Mouse (Mus musculus): Measurements from ENCODE around the gene Cpne4. TPM values are rescaled to one million over a fixed set of nuclear protein-coding genes. Genes with fewer than 3 reads are reported as not detected.

Cpne4 gene
- polyA plus RNA-seq, 1 experiment from 2014 or later: 17.7 TPM

DNA sequence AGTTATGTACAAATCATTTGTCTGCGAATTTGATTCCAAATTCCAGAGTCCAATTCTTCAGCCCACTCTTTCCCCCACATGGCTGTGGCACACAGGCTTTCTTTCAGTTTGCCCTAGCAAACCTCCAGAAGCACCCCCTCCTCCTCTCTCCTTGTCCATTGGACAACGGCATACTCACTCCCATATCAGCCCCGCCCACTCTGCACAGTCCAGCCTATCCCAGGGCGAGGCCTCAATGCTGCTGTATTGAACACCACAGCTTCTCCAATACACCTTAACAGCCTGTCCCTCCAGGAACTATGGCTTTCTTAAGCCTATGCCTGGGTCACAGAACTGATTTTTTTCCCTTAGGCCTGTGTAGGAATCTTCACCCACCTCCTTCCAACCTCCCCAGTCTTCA lies 348.3 kb downstream of the Cpne4 start:
- ATAC-seq (replicated peaks): no peak
- H3K9ac ChIP-seq (replicated peaks): no peak overlapping the region
- H3K4me1 ChIP-seq: no peaks in the 10 kb centered on the region
- no peaks in the 10 kb centered on the region for H3K36me3 ChIP-seq
- no peak overlapping the region for H3K4me3 ChIP-seq
- no peak overlapping the region for H3K27ac ChIP-seq (replicated peaks)
- H3K9me3 ChIP-seq: no peaks in the 10 kb centered on the region
- H3K27me3 ChIP-seq: no peaks in the 10 kb centered on the region
- H3K4me2 ChIP-seq (replicated peaks): no peak overlapping the region
- 80% methylated on average over 4 of the region's 4 CpGs for WGBS

DNA sequence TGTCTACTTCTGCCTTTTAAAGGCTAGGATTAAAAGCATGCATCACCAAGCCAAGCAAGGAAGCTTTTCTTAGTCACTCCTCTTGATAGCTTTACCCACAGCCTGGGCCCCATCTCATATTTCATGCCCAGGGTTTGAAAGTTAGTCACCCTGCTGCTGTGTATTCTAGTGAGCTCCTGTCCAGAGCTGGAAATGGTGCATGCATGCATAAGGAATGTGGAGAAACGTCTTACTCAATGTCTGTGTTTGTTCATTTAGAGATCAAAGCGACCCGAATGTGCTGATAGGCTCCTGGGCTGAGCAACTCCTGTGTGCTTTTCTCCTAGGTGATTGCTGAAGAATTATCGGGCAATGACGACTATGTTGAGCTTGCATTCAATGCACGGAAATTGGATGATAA lies 354.0 kb downstream of the Cpne4 start:
- 26% methylated on average over 6 of the region's 6 CpGs for WGBS
- H3K4me1 ChIP-seq: no peaks in the 10 kb centered on the region
- no peaks in the 10 kb centered on the region for H3K27me3 ChIP-seq
- no peaks in the 10 kb centered on the region for H3K9me3 ChIP-seq
- no peak overlapping the region for H3K9ac ChIP-seq (replicated peaks)
- H3K4me3 ChIP-seq: no peak overlapping the region
- H3K4me2 ChIP-seq (replicated peaks): no peak overlapping the region
- no peak for ATAC-seq (replicated peaks)
- H3K36me3 ChIP-seq: no peaks in the 10 kb centered on the region
- no peak overlapping the region for H3K27ac ChIP-seq (replicated peaks)

DNA sequence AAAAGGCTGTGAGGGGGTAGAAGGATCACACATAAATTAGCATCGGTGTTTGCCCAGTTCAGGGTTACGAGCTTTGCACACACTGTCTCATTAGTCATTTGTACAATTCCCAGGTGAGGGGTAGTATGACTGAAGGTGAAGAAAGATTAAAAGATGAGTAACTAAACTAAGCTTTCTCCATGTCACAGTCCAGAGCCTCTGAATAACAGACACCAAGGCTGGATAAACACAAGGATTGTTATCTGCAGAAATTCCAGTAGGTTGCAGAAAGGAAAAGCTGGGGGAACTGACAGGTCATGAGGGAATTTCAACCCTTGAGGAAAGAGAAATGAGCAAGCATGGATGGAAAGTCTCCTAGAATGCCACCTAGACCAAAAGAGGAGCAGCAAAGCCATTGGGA lies 354.7 kb downstream of the Cpne4 start:
- Histone ChIP-seq H3K27me3 (no peaks in the 10 kb centered on the region), H3K4me2 (replicated peaks) (no peak overlapping the region), H3K9me3 (no peaks in the 10 kb centered on the region), H3K27ac (replicated peaks) (no peak overlapping the region), H3K36me3 (no peaks in the 10 kb centered on the region), H3K4me3 (no peak overlapping the region), H3K9ac (replicated peaks) (no peak overlapping the region), H3K4me1 (no peaks in the 10 kb centered on the region)
- 65% methylated on average over 2 of the region's 2 CpGs for WGBS
- no peak for ATAC-seq (replicated peaks)

DNA sequence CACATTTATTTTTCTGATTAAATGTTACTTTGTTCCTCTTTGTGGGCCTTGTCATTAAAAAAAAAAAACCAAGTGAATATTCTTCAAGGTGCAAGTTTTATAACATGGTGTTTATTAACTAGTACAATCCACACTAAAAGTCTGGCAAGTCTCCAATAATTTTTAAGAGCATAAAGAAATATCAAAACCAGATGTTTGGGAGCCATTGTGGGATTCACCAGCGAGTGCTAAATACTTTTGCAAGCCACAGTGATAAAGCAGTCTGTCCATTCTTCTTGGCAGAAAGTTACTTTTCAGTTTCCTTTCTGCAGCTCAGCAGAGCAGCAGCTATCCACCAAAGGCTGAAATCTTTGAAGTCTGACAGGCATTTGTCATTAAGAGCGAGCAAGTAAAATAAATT lies 365.6 kb downstream of the Cpne4 start:
- Histone ChIP-seq H3K36me3 (no peaks in the 10 kb centered on the region), H3K27ac (replicated peaks) (no peak overlapping the region), H3K27me3 (no peaks in the 10 kb centered on the region), H3K9me3 (no peaks in the 10 kb centered on the region), H3K9ac (replicated peaks) (no peak overlapping the region), H3K4me2 (replicated peaks) (no peak overlapping the region), H3K4me1 (no peaks in the 10 kb centered on the region), H3K4me3 (no peak overlapping the region)
- 81% methylated on average over 2 of the region's 2 CpGs for WGBS
- ATAC-seq (replicated peaks): no peak

GRCm38 (mm10) chr9:104913327-104913726 lies 366.2 kb downstream of the Cpne4 start:
- Histone ChIP-seq H3K27ac (replicated peaks) (no peak overlapping the region), H3K4me2 (replicated peaks) (no peak overlapping the region), H3K4me1 (no peaks in the 10 kb centered on the region), H3K36me3 (no peaks in the 10 kb centered on the region), H3K27me3 (no peaks in the 10 kb centered on the region), H3K9ac (replicated peaks) (no peak overlapping the region), H3K9me3 (no peaks in the 10 kb centered on the region), H3K4me3 (no peak overlapping the region)
- ATAC-seq (replicated peaks): no peak
- WGBS: 76% methylated on average over 2 of the region's 2 CpGs

GRCm38 (mm10) chr9:104921197-104921596 lies 374.1 kb downstream of the Cpne4 start:
- WGBS: 89% methylated on average over 4 of the region's 4 CpGs
- no peak overlapping the region for H3K27ac ChIP-seq (replicated peaks)
- no peak overlapping the region for H3K4me3 ChIP-seq
- no peaks in the 10 kb centered on the region for H3K9me3 ChIP-seq
- H3K27me3 ChIP-seq: no peaks in the 10 kb centered on the region
- H3K36me3 ChIP-seq: no peaks in the 10 kb centered on the region
- no peak overlapping the region for H3K4me2 ChIP-seq (replicated peaks)
- H3K4me1 ChIP-seq: no peaks in the 10 kb centered on the region
- H3K9ac ChIP-seq (replicated peaks): no peak overlapping the region
- no peak for ATAC-seq (replicated peaks)

- Histone ChIP-seq H3K9me3 (no peaks in the 10 kb centered on the region), H3K9ac (replicated peaks) (no peak overlapping the region), H3K27me3 (no peaks in the 10 kb centered on the region), H3K27ac (replicated peaks) (no peak overlapping the region), H3K36me3 (no peaks in the 10 kb centered on the region), H3K4me3 (no peak overlapping the region), H3K4me1 (no peaks in the 10 kb centered on the region), H3K4me2 (replicated peaks) (no peak overlapping the region)
- WGBS: 86% methylated on average over 2 of the region's 2 CpGs
- ATAC-seq (replicated peaks): no peak
These were observed 375.0 kb downstream of the Cpne4 start for GRCm38 (mm10) chr9:104922051-104922450.

DNA sequence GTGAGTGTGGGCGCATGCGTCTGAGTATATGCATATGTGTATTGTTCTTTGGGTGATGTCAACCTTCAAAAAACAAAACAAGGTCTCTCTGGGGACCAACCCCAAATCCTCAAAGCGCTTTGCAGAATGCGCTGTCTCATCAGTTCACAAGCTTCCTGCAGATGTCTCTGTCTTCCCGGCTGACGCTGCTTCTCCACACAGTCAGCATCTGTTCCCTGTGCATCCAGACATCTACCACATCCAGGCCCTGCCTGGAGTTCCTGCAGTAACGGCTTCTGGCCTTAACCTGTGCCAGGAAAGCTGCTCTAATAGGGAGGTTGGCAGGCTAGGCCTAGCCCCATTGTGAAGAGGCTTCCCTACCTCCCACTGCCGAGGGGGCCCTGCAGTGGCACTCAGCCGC lies 381.7 kb downstream of the Cpne4 start:
- no peaks in the 10 kb centered on the region for H3K36me3 ChIP-seq
- H3K27ac ChIP-seq (replicated peaks): no peak overlapping the region
- H3K4me3 ChIP-seq: no peak overlapping the region
- H3K9ac ChIP-seq (replicated peaks): no peak overlapping the region
- ATAC-seq (replicated peaks): no peak
- H3K4me1 ChIP-seq: no peaks in the 10 kb centered on the region
- 73% methylated on average over 9 of the region's 9 CpGs for WGBS
- H3K4me2 ChIP-seq (replicated peaks): no peak overlapping the region
- no peaks in the 10 kb centered on the region for H3K27me3 ChIP-seq
- H3K9me3 ChIP-seq: no peaks in the 10 kb centered on the region

DNA sequence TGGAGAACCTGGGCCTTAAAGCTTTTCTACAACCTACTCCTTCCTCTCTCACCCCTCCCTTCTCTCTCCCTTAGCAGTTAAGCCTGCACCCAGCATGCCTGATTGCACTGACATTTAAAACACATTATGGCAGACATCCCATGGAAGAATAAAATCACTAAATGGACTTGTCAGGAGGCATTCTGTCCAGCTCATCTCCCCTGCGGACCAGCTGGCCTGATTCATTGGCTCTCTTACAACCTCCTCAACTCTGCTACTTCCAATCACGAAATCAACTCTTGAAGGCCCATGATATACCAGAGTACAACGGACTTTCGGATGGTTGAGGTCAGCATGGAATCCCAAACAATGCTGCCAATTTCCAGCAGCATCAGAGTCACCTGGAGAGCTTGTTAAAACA lies 393.3 kb downstream of the Cpne4 start:
- no peaks in the 10 kb centered on the region for H3K9me3 ChIP-seq
- H3K9ac ChIP-seq (replicated peaks): no peak overlapping the region
- no peak overlapping the region for H3K27ac ChIP-seq (replicated peaks)

DNA sequence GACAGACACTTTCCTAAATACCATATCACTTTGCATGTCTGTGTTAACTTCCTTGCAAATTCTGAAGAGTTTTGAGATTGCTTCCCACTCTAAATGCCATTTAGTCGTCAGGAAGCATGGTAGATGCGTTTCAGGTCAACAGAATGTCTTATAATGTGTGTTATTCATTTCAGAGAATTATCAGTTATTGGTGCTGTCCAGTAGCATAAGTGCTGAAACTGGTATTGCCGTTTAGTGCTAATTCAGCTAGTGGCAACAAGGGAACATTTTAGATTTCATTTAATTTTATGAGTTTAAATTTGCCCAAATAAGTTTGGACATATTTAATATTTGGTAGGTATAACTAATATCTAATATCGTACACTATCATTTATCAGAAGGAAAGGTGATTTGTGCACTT lies 403.5 kb downstream of the Cpne4 start:
- H3K9ac ChIP-seq (replicated peaks): no peak overlapping the region
- H3K27me3 ChIP-seq: no peaks in the 10 kb centered on the region
- H3K36me3 ChIP-seq: no peaks in the 10 kb centered on the region
- H3K4me3 ChIP-seq: no peak overlapping the region
- H3K9me3 ChIP-seq: no peaks in the 10 kb centered on the region
- no peak overlapping the region for H3K27ac ChIP-seq (replicated peaks)
- ATAC-seq (replicated peaks): no peak
- no peaks in the 10 kb centered on the region for H3K4me1 ChIP-seq
- WGBS: 77% methylated on average over 4 of the region's 4 CpGs
- H3K4me2 ChIP-seq (replicated peaks): no peak overlapping the region

More for the DNA sequence above, 393.3 kb downstream of the Cpne4 start:
- no peak overlapping the region for H3K4me2 ChIP-seq (replicated peaks)
- no peaks in the 10 kb centered on the region for H3K36me3 ChIP-seq
- WGBS: 64% methylated on average over 4 of the region's 4 CpGs
- H3K4me1 ChIP-seq: no peaks in the 10 kb centered on the region
- no peaks in the 10 kb centered on the region for H3K27me3 ChIP-seq
- ATAC-seq (replicated peaks): no peak
- no peak overlapping the region for H3K4me3 ChIP-seq

- no peak overlapping the region for H3K9ac ChIP-seq (replicated peaks)
- no peaks in the 10 kb centered on the region for H3K36me3 ChIP-seq
- WGBS: 77% methylated on average over 3 of the region's 3 CpGs
- no peak overlapping the region for H3K27ac ChIP-seq (replicated peaks)
- no peak overlapping the region for H3K4me2 ChIP-seq (replicated peaks)
- no peaks in the 10 kb centered on the region for H3K4me1 ChIP-seq
- ATAC-seq (replicated peaks): no peak
- no peaks in the 10 kb centered on the region for H3K9me3 ChIP-seq
- H3K27me3 ChIP-seq: no peaks in the 10 kb centered on the region
- no peak overlapping the region for H3K4me3 ChIP-seq
These were observed 405.1 kb downstream of the Cpne4 start for GRCm38 (mm10) chr9:104952176-104952575.

GRCm38 (mm10) chr9:104972828-104973227 lies 425.7 kb downstream of the Cpne4 start:
- WGBS: 83% methylated on average over 7 of the region's 7 CpGs
- no peaks in the 10 kb centered on the region for H3K9me3 ChIP-seq
- H3K27me3 ChIP-seq: no peaks in the 10 kb centered on the region
- no peaks in the 10 kb centered on the region for H3K4me1 ChIP-seq
- no peak overlapping the region for H3K4me2 ChIP-seq (replicated peaks)
- no peak for ATAC-seq (replicated peaks)
- no peak overlapping the region for H3K4me3 ChIP-seq
- no peak overlapping the region for H3K27ac ChIP-seq (replicated peaks)
- no peaks in the 10 kb centered on the region for H3K36me3 ChIP-seq
- no peak overlapping the region for H3K9ac ChIP-seq (replicated peaks)

DNA sequence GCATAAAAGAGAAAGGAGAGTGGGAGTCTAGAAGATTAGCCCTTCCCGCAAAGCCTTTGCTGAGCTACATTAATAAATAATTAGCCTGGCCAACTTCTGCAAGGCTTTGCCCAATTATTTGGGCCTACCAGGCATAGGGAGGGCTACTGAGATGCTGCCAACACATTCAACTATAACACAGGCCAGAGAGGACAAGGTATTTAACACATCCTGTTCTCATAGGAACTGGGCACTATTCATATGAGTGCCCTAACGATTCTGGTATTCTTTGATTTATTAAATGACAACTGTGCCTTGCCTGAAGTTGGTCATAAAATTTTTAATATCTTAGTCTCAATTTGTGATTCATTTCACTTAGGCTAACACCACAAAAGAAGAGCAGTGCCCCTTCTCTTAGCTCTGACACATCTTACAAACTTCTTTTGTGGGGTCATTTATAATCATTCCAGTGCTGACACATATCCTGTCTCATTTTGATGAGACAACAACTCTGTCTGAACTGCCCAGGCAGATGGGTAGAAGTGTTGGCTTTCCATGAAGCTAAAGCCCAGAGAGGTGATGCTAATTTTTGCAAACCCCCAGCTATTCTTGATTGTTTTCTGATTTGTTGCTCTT lies 435.0 kb downstream of the Cpne4 start:
- WGBS: 60% methylated on average over 2 of the region's 2 CpGs

More for the DNA sequence above, 435.0 kb downstream of the Cpne4 start:
- no peaks in the 10 kb centered on the region for H3K36me3 ChIP-seq
- no peak overlapping the region for H3K4me2 ChIP-seq (replicated peaks)
- H3K4me1 ChIP-seq: no peaks in the 10 kb centered on the region
- ATAC-seq (replicated peaks): no peak
- H3K27ac ChIP-seq (replicated peaks): no peak overlapping the region
- H3K9ac ChIP-seq (replicated peaks): no peak overlapping the region
- no peaks in the 10 kb centered on the region for H3K27me3 ChIP-seq
- H3K4me3 ChIP-seq: no peak overlapping the region
- H3K9me3 ChIP-seq: no peaks in the 10 kb centered on the region

Measured in forebrain, embryonic 15.5 days (tissue).